Mouse (Mus musculus): ENCODE measurements around the gene Pbxip1. TPM values are rescaled to one million over a fixed set of nuclear protein-coding genes. Genes with fewer than 3 reads are reported as not detected.
A peak's percentile ranks its signal among the peaks of the same experiment; 100 is the strongest.

Pbxip1 gene
- polyA plus RNA-seq, 1 experiment from 2014 or later, result 21.7 TPM

DNA sequence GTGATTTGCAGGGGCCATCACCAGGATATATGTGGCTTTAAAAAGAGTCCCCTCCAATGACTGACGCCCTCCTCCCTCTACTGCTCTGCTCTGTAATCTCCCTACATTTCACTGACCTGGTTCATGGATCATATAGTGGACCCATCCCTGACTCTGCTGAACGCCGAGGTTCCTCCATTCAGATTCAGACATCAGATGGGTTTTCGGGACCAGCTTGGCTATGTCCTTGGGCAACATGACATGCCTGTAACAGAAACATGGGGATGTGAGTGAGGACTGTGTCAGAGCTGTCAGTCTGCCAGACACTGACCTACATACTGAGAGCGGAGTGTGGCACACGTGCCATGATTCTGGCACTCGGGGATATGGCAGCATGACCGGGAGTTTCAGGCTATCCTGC lies 20.3 kb upstream of the Pbxip1 start:
- no peak overlapping the region for H3K4me3 ChIP-seq (ENCODE audit: low read depth, low read length)
- peaks cover 26% of the 10 kb centered on the region for H3K36me3 ChIP-seq (ENCODE audit: control insufficient read depth, insufficient read depth, low read length)
- H3K4me2 ChIP-seq (replicated peaks; ENCODE audit: low read depth, low read length), result no peak overlapping the region

DNA sequence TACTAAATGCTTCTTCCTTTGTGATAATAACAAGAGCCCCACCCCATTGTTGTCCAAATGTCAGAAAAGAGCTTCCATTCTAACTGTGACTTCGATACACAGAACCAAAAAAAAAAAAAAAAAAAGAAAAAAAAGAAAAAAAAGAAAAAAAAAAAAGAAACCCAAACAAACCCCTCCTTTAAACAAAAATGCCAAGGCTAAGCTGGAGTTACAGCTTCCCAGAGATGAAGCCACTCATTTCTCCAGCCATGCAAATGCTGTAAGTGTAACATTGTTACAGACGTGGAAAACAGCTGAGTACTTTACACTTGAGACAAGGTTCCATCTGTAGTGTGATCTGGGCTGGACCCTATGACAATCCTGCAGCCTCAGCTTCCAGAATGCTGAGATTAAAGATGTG lies 19.4 kb upstream of the Pbxip1 start:
- ATAC-seq (ENCODE audit: insufficient number of reproducible peaks, insufficient read depth, low FRiP score, low read depth), result no peak
- Histone ChIP-seq H3K4me1 (ENCODE audit: control insufficient read depth, insufficient read depth, low read length) (peaks cover 26% of the 10 kb centered on the region; the same call in 1 of the 2 replicates), H3K4me3 (ENCODE audit: low read depth, low read length) (peak overlapping the region; percentile 53), H3K9me3 (ENCODE audit: control insufficient read depth, low read depth, low read length) (no peaks in the 10 kb centered on the region), H3K27me3 (ENCODE audit: control insufficient read depth, insufficient read depth, low read length) (no peaks in the 10 kb centered on the region), H3K4me2 (replicated peaks; ENCODE audit: low read depth, low read length) (peak overlapping the region; percentile 67), H3K9ac (replicated peaks; ENCODE audit: low read depth, low read length) (peak overlapping the region; percentile 34; the same call in 1 of the 2 replicates), H3K27ac (ENCODE audit: low read length) (no peak overlapping the region; the same call in 1 of the 2 replicates), H3K36me3 (ENCODE audit: control insufficient read depth, insufficient read depth, low read length) (peaks cover 26% of the 10 kb centered on the region)
- 19% methylated on average over 2 of the region's 2 CpGs for WGBS

More for the DNA sequence above, 20.3 kb upstream of the Pbxip1 start:
- Histone ChIP-seq H3K4me1 (ENCODE audit: control insufficient read depth, insufficient read depth, low read length) (peaks cover 19% of the 10 kb centered on the region; the same call in 1 of the 2 replicates), H3K27me3 (ENCODE audit: control insufficient read depth, insufficient read depth, low read length) (no peaks in the 10 kb centered on the region), H3K9ac (replicated peaks; ENCODE audit: low read depth, low read length) (no peak overlapping the region), H3K27ac (ENCODE audit: low read length) (no peak overlapping the region), H3K9me3 (ENCODE audit: control insufficient read depth, low read depth, low read length) (no peaks in the 10 kb centered on the region)
- 96% methylated on average over 8 of the region's 8 CpGs for WGBS
- no peak for ATAC-seq (ENCODE audit: insufficient number of reproducible peaks, insufficient read depth, low FRiP score, low read depth)

DNA sequence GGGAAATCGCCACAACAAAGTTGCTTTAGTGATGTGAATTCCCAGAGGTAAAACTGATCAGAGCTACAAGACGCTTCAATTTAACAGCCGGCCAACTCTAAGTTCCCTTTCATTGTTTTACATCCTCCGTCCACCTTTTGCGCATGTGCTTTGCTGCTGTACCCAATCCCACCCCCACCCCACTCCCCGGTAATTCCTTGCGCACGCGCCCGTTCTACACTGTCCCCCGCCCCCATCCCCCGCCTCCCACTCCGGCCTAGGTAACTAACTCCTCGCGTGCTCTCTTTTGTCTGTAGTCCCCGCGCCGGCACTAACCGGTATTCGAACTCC lies 18.7 kb upstream of the Pbxip1 start:
- Histone ChIP-seq H3K4me2 (replicated peaks; ENCODE audit: low read depth, low read length) (peak overlapping the region; percentile 67), H3K27ac (ENCODE audit: low read length) (peak overlapping the region; percentile 84), H3K4me1 (ENCODE audit: control insufficient read depth, insufficient read depth, low read length) (peaks cover 32% of the 10 kb centered on the region; the same call in 1 of the 2 replicates), H3K9me3 (ENCODE audit: control insufficient read depth, low read depth, low read length) (no peaks in the 10 kb centered on the region), H3K4me3 (ENCODE audit: low read depth, low read length) (peak overlapping the region; percentile 53), H3K36me3 (ENCODE audit: control insufficient read depth, insufficient read depth, low read length) (peaks cover 26% of the 10 kb centered on the region), H3K9ac (replicated peaks; ENCODE audit: low read depth, low read length) (peak overlapping the region; percentile 34; the same call in 1 of the 2 replicates), H3K27me3 (ENCODE audit: control insufficient read depth, insufficient read depth, low read length) (no peaks in the 10 kb centered on the region)
- WGBS, result under 1% methylated on average over 20 of the region's 20 CpGs
- ATAC-seq (ENCODE audit: insufficient number of reproducible peaks, insufficient read depth, low FRiP score, low read depth), result peak; percentile 25

DNA sequence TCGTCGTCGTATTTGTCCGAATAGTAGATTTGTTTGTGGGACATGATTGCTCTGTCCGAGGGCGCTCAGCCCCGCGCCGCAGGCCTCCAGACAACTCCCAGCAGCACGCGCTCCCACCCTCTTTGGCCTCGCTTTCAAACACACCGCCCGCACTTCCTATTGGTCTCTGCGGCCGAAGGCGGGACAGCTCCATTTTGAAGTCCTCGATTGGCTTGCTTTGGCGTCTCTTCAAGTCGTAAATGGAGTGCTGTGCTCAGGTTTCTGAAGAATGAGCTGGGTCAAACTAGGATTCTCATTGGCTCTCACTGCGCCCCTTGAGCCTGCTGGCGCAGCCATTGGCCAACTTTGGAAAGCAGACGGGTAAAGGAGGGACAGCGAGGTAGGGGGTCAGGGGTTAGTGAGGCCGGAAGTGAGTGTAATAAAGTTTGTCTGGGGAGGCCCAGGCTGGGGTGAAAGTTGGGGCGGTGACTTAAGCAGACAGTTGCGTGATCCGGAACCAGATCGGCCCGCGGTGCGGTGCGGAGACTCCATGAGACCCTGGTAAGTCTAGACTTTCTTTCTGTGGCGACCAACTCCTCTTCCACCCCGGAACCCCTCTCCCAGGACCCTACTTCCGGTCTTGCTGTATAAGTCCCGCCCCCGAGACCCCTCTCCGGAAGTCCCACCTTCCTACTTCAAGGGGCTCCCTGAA lies 18.2 kb upstream of the Pbxip1 start, which contains the start of the genes Cks1b and Shc1:
Cks1b (minus strand) TSS at position 214 of the 691 bp plus-strand sequence.
Shc1 (plus strand) TSS at position 274 of the 691 bp plus-strand sequence.
- Histone ChIP-seq H3K36me3 (ENCODE audit: control insufficient read depth, insufficient read depth, low read length) (peaks cover 26% of the 10 kb centered on the region), H3K9me3 (ENCODE audit: control insufficient read depth, low read depth, low read length) (no peaks in the 10 kb centered on the region), H3K9ac (replicated peaks; ENCODE audit: low read depth, low read length) (peak within 1 kb of the TSS; percentile 54), H3K4me1 (ENCODE audit: control insufficient read depth, insufficient read depth, low read length) (peaks cover 37% of the 10 kb centered on the region), H3K4me2 (replicated peaks; ENCODE audit: low read depth, low read length) (peak within 1 kb of the TSS; percentile 67), H3K27me3 (ENCODE audit: control insufficient read depth, insufficient read depth, low read length) (no peaks in the 10 kb centered on the region), H3K27ac (ENCODE audit: low read length) (peak within 1 kb of the TSS; percentile 97), H3K4me3 (ENCODE audit: low read depth, low read length) (peak within 1 kb of the TSS; percentile 53)
- ATAC-seq (ENCODE audit: insufficient number of reproducible peaks, insufficient read depth, low FRiP score, low read depth), result peak; percentile 92
- WGBS, result under 1% methylated on average over 39 of the region's 39 CpGs

DNA sequence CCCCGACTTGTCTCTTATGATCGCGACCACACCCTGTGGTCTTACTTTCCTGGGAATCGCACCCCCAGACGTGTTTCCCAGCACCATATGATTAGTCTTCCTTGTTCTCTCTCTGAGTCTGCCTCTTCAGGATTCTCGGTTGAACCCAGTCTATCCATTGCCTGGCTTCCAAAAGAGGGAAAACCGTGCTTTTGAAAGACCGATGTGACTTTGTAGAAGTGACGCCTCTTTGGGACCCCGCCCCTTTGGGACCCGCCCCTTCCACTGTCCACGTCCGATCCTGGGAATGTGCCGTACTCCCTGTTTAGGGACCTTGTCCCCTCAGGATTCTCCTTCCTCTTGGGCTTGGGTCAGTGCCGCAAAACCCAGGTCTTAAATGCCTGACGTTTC lies 17.6 kb upstream of the Pbxip1 start:
- Histone ChIP-seq H3K9ac (replicated peaks; ENCODE audit: low read depth, low read length) (peak overlapping the region; percentile 54), H3K27me3 (ENCODE audit: control insufficient read depth, insufficient read depth, low read length) (no peaks in the 10 kb centered on the region), H3K4me3 (ENCODE audit: low read depth, low read length) (peak overlapping the region; percentile 53), H3K36me3 (ENCODE audit: control insufficient read depth, insufficient read depth, low read length) (peaks cover 28% of the 10 kb centered on the region), H3K9me3 (ENCODE audit: control insufficient read depth, low read depth, low read length) (no peaks in the 10 kb centered on the region), H3K4me2 (replicated peaks; ENCODE audit: low read depth, low read length) (peak overlapping the region; percentile 66), H3K27ac (ENCODE audit: low read length) (peak overlapping the region; percentile 97), H3K4me1 (ENCODE audit: control insufficient read depth, insufficient read depth, low read length) (peaks cover 42% of the 10 kb centered on the region)
- WGBS, result under 1% methylated on average over 16 of the region's 16 CpGs
- ATAC-seq (ENCODE audit: insufficient number of reproducible peaks, insufficient read depth, low FRiP score, low read depth), result peak; percentile 17; the same call in 1 of the 2 replicates

DNA sequence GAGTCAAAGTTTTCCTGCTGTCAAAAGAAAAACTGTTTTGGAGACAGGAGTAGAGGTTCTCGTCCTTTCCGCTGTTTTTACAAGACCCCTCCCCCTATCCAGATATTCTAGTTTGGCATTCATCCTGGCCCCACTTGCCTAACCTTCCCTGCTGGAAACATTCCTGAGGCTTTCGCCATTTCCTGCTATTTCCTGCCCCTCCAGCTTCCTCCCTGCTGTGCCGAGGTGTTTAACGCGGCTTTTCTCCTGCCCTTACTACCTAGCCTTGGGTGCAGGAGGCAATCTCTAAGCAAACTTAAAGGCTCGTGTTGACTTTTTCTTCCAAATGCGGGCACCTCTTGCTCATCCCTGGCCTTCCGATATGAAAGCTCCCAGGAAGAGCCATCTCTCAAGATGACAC lies 16.9 kb upstream of the Pbxip1 start:
- Histone ChIP-seq H3K27ac (ENCODE audit: low read length) (peak overlapping the region; percentile 97), H3K36me3 (ENCODE audit: control insufficient read depth, insufficient read depth, low read length) (peaks cover 28% of the 10 kb centered on the region), H3K9me3 (ENCODE audit: control insufficient read depth, low read depth, low read length) (no peaks in the 10 kb centered on the region), H3K9ac (replicated peaks; ENCODE audit: low read depth, low read length) (peak overlapping the region; percentile 54), H3K4me2 (replicated peaks; ENCODE audit: low read depth, low read length) (peak overlapping the region; percentile 66), H3K27me3 (ENCODE audit: control insufficient read depth, insufficient read depth, low read length) (no peaks in the 10 kb centered on the region), H3K4me1 (ENCODE audit: control insufficient read depth, insufficient read depth, low read length) (peaks cover 49% of the 10 kb centered on the region), H3K4me3 (ENCODE audit: low read depth, low read length) (peak overlapping the region; percentile 53)
- 1% methylated on average over 9 of the region's 9 CpGs for WGBS
- no peak for ATAC-seq (ENCODE audit: insufficient number of reproducible peaks, insufficient read depth, low FRiP score, low read depth)

DNA sequence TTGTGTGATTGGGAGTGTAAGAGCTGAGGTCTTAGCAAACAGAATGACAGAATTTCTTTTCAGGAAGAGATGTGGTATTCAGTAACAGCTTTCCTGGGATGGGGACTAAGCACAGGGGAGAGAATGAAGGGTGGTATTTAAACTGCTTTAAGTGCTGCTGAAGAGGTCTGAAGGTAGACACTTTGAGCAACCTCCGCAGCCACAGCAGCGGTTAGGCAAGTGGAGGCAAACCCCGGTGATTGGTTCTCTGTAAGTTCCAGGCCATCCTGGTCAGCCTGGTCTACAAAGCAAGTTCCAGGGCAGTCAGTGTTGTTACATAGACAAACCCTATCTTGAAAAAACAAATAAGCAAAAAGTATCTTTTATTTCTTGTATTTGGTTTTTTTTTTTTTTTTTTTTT lies 16.5 kb upstream of the Pbxip1 start:
- no peaks in the 10 kb centered on the region for H3K9me3 ChIP-seq (ENCODE audit: control insufficient read depth, low read depth, low read length)

DNA sequence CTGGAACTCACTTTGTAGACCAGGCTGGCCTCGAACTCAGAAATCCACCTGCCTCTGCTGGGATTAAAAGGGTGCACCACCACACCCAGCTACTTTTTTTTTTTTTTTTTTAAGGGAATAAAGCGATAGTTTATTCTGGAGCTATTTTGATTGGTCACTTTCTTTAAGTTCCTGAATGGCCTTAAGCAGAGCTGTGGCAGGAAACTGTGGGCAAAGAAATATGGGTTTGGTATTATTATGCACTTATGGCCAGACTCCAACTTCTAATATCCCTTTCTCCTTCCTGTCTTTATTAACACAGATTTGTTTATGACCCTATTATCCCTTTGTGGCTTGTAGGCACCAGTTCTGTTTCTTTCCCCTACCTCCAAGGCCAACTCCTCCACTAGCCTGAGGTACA lies 16.1 kb upstream of the Pbxip1 start:
- Histone ChIP-seq H3K27ac (ENCODE audit: low read length) (peak overlapping the region; percentile 90), H3K4me2 (replicated peaks; ENCODE audit: low read depth, low read length) (peak overlapping the region; percentile 79), H3K9me3 (ENCODE audit: control insufficient read depth, low read depth, low read length) (no peaks in the 10 kb centered on the region), H3K36me3 (ENCODE audit: control insufficient read depth, insufficient read depth, low read length) (peaks cover 27% of the 10 kb centered on the region), H3K4me1 (ENCODE audit: control insufficient read depth, insufficient read depth, low read length) (peaks cover 50% of the 10 kb centered on the region), H3K27me3 (ENCODE audit: control insufficient read depth, insufficient read depth, low read length) (no peaks in the 10 kb centered on the region), H3K4me3 (ENCODE audit: low read depth, low read length) (peak overlapping the region; percentile 59; the same call in 1 of the 2 replicates), H3K9ac (replicated peaks; ENCODE audit: low read depth, low read length) (no peak overlapping the region)
- WGBS, result 36% methylated on average over 2 of the region's 2 CpGs
- ATAC-seq (ENCODE audit: insufficient number of reproducible peaks, insufficient read depth, low FRiP score, low read depth), result no peak

More for the DNA sequence above, 16.5 kb upstream of the Pbxip1 start:
- Histone ChIP-seq H3K9ac (replicated peaks; ENCODE audit: low read depth, low read length) (peak overlapping the region; percentile 54), H3K4me1 (ENCODE audit: control insufficient read depth, insufficient read depth, low read length) (peaks cover 50% of the 10 kb centered on the region), H3K27ac (ENCODE audit: low read length) (peak overlapping the region; percentile 97), H3K4me3 (ENCODE audit: low read depth, low read length) (peak overlapping the region; percentile 53), H3K4me2 (replicated peaks; ENCODE audit: low read depth, low read length) (peak overlapping the region; percentile 66), H3K36me3 (ENCODE audit: control insufficient read depth, insufficient read depth, low read length) (peaks cover 27% of the 10 kb centered on the region), H3K27me3 (ENCODE audit: control insufficient read depth, insufficient read depth, low read length) (no peaks in the 10 kb centered on the region)
- WGBS, result 21% methylated on average over 3 of the region's 3 CpGs
- no peak for ATAC-seq (ENCODE audit: insufficient number of reproducible peaks, insufficient read depth, low FRiP score, low read depth)
